Mouse (Mus musculus): ENCODE measurements around the gene Jkamp. TPM values are rescaled to one million over a fixed set of nuclear protein-coding genes. Genes with fewer than 3 reads are reported as not detected.

Jkamp gene
- 84.9 and 88.2 TPM in 2 replicates for total RNA-seq (2014; rRNA removed)
- polyA plus RNA-seq (2015; fragmentation: Nextera tagmentation; extraction: Ambion mirVana), result 112 and 117 TPM in 2 replicates

GRCm38 (mm10) chr12:72085329-72086165 is at the start of gene Jkamp, which contains the start of gene L3hypdh:
Gene Jkamp, plus strand, starts transcription at chr12:72085589.
Gene L3hypdh, minus strand, starts transcription at chr12:72085439.
- ATAC-seq (peak; percentile 96), DNase-seq (ENCODE audit: low spot score) (peak; percentile 100)
- H3K36me3 ChIP-seq (ENCODE audit: insufficient read depth, low read length), result peaks cover 3% of the 10 kb centered on the region; the same call in 1 of the 2 replicates
- under 1% methylated on average over 59 of the region's 60 CpGs for WGBS
- no peaks in the 10 kb centered on the region for H3K9me3 ChIP-seq (ENCODE audit: low read length)
- peak within 1 kb of the TSS; percentile 71 for H3K4me3 ChIP-seq (ENCODE audit: low read length)
- peak within 1 kb of the TSS; percentile 88 for H3K9ac ChIP-seq (replicated peaks; ENCODE audit: low read length)
- H3K4me2 ChIP-seq (ENCODE audit: low read depth, low read length), result peak within 1 kb of the TSS; percentile 77
- peak; percentile 44 for TF ChIP-seq CTCF (IDR thresholded peaks at IDR 0.05; ENCODE audit: low read depth)
- H3K27me3 ChIP-seq (ENCODE audit: insufficient read depth, low read length), result no peaks in the 10 kb centered on the region
- H3K27ac ChIP-seq, result peak within 1 kb of the TSS; percentile 97
- H3K4me1 ChIP-seq (ENCODE audit: insufficient read depth, low read length), result peaks cover 5% of the 10 kb centered on the region; the same call in 1 of the 2 replicates

- no peaks in the 10 kb centered on the region for H3K36me3 ChIP-seq (ENCODE audit: insufficient read depth, low read length)
- no peak for ATAC-seq
- H3K9me3 ChIP-seq (ENCODE audit: low read length), result peaks cover 3% of the 10 kb centered on the region; the same call in 1 of the 2 replicates
- no peak overlapping the region for H3K4me2 ChIP-seq (ENCODE audit: low read depth, low read length)
- no peaks in the 10 kb centered on the region for H3K27me3 ChIP-seq (ENCODE audit: insufficient read depth, low read length)
- no peak overlapping the region for H3K4me3 ChIP-seq (ENCODE audit: low read length)
- no peak overlapping the region for H3K9ac ChIP-seq (replicated peaks; ENCODE audit: low read length)
- no peak for TF ChIP-seq CTCF (IDR thresholded peaks at IDR 0.05; ENCODE audit: low read depth)
- no peak for DNase-seq (ENCODE audit: low spot score)
- 72% methylated on average over 9 of the region's 9 CpGs for whole genome bisulfite sequencing
- no peak overlapping the region for H3K27ac ChIP-seq
- no peaks in the 10 kb centered on the region for H3K4me1 ChIP-seq (ENCODE audit: insufficient read depth, low read length)
Measured at GRCm38 (mm10) chr12:72036097-72036661, 49.2 kb upstream of the Jkamp start.

GRCm38 (mm10) chr12:72037049-72037448 is 48.3 kb upstream of the Jkamp start:
- H3K4me1 ChIP-seq (ENCODE audit: insufficient read depth, low read length), result no peaks in the 10 kb centered on the region
- no peak overlapping the region for H3K4me2 ChIP-seq (ENCODE audit: low read depth, low read length)
- H3K36me3 ChIP-seq (ENCODE audit: insufficient read depth, low read length), result no peaks in the 10 kb centered on the region
- TF ChIP-seq CTCF (IDR thresholded peaks at IDR 0.05; ENCODE audit: low read depth), result no peak
- no peak overlapping the region for H3K4me3 ChIP-seq (ENCODE audit: low read length)
- peaks cover 3% of the 10 kb centered on the region; the same call in 1 of the 2 replicates for H3K9me3 ChIP-seq (ENCODE audit: low read length)
- DNase-seq (ENCODE audit: low spot score) (no peak), ATAC-seq (no peak)
- no peak overlapping the region for H3K27ac ChIP-seq
- no peaks in the 10 kb centered on the region for H3K27me3 ChIP-seq (ENCODE audit: insufficient read depth, low read length)
- no peak overlapping the region for H3K9ac ChIP-seq (replicated peaks; ENCODE audit: low read length)
- WGBS, result 95% methylated on average over 6 of the region's 6 CpGs

GRCm38 (mm10) chr12:72038866-72039265 is 46.5 kb upstream of the Jkamp start:
- Histone ChIP-seq H3K27ac (no peak overlapping the region), H3K4me3 (ENCODE audit: low read length) (no peak overlapping the region), H3K9ac (replicated peaks; ENCODE audit: low read length) (no peak overlapping the region), H3K36me3 (ENCODE audit: insufficient read depth, low read length) (no peaks in the 10 kb centered on the region), H3K4me2 (ENCODE audit: low read depth, low read length) (no peak overlapping the region), H3K9me3 (ENCODE audit: low read length) (peaks cover 3% of the 10 kb centered on the region; the same call in 1 of the 2 replicates), H3K27me3 (ENCODE audit: insufficient read depth, low read length) (no peaks in the 10 kb centered on the region), H3K4me1 (ENCODE audit: insufficient read depth, low read length) (no peaks in the 10 kb centered on the region)
- ATAC-seq, result no peak
- WGBS, result 32% methylated on average over 2 of the region's 2 CpGs
- no peak for DNase-seq (ENCODE audit: low spot score)
- no peak for TF ChIP-seq CTCF (IDR thresholded peaks at IDR 0.05; ENCODE audit: low read depth)

GRCm38 (mm10) chr12:72039501-72039900 is 45.9 kb upstream of the Jkamp start:
- Histone ChIP-seq H3K27ac (no peak overlapping the region), H3K4me2 (ENCODE audit: low read depth, low read length) (no peak overlapping the region), H3K4me3 (ENCODE audit: low read length) (no peak overlapping the region), H3K4me1 (ENCODE audit: insufficient read depth, low read length) (no peaks in the 10 kb centered on the region), H3K27me3 (ENCODE audit: insufficient read depth, low read length) (no peaks in the 10 kb centered on the region), H3K36me3 (ENCODE audit: insufficient read depth, low read length) (no peaks in the 10 kb centered on the region), H3K9ac (replicated peaks; ENCODE audit: low read length) (no peak overlapping the region), H3K9me3 (ENCODE audit: low read length) (peaks cover 3% of the 10 kb centered on the region; the same call in 1 of the 2 replicates)
- 62% methylated on average over 8 of the region's 8 CpGs for WGBS
- ATAC-seq (no peak), DNase-seq (ENCODE audit: low spot score) (no peak)
- TF ChIP-seq CTCF (IDR thresholded peaks at IDR 0.05; ENCODE audit: low read depth), result no peak

GRCm38 (mm10) chr12:72041238-72041637 is 44.2 kb upstream of the Jkamp start:
- no peak for ATAC-seq
- Histone ChIP-seq H3K9me3 (ENCODE audit: low read length) (peaks cover 3% of the 10 kb centered on the region; the same call in 1 of the 2 replicates), H3K27ac (no peak overlapping the region), H3K4me3 (ENCODE audit: low read length) (no peak overlapping the region), H3K36me3 (ENCODE audit: insufficient read depth, low read length) (no peaks in the 10 kb centered on the region), H3K9ac (replicated peaks; ENCODE audit: low read length) (no peak overlapping the region), H3K4me1 (ENCODE audit: insufficient read depth, low read length) (no peaks in the 10 kb centered on the region), H3K27me3 (ENCODE audit: insufficient read depth, low read length) (no peaks in the 10 kb centered on the region), H3K4me2 (ENCODE audit: low read depth, low read length) (no peak overlapping the region)
- TF ChIP-seq CTCF (IDR thresholded peaks at IDR 0.05; ENCODE audit: low read depth), result no peak
- no peak for DNase-seq (ENCODE audit: low spot score)
- WGBS, result 96% methylated on average over 3 of the region's 3 CpGs

All from hindbrain, postnatal 0 days (tissue).